Mouse (Mus musculus) embryonic fibroblast, embryonic 13.5 days (primary cell): ENCODE data around the gene Esm1.

Source experiments
- CTCF ChIP-seq: IDR thresholded peaks from 2 replicates; pipeline ENCODE4 v1.5.1; 2011; ENCODE audit warnings: mild to moderate bottlenecking, control low read depth, low read length, moderate library complexity, borderline replicate concordance; ENCODE audit not compliant: insufficient read depth
- POLR2A ChIP-seq: IDR thresholded peaks from 2 replicates; pipeline ENCODE4 v1.6.1; 2011; ENCODE audit warnings: low read depth, mild to moderate bottlenecking, control low read depth, low read length, moderate library complexity

GRCm38 (mm10) chr13:113221851-113222250, 12.4 kb downstream of the Esm1 start:
- TF ChIP-seq POLR2A = no peak
- no peak for TF ChIP-seq CTCF
